Mouse (Mus musculus): ENCODE measurements around the gene Mipol1. TPM values are rescaled to one million over a fixed set of nuclear protein-coding genes. Genes with fewer than 3 reads are reported as not detected.

The Mipol1 gene
- polyA plus RNA-seq, 1 experiment from 2014 or later = 4.1 TPM

GRCm38 (mm10) chr12:57508938-57509337, 278.7 kb downstream of the Mipol1 start:
- WGBS = 43% methylated on average over 11 of the region's 11 CpGs
- Histone ChIP-seq H3K4me1 (replicated peaks) (no peaks in the 10 kb centered on the region), H3K9me3 (no peaks in the 10 kb centered on the region), H3K4me2 (no peak overlapping the region), H3K9ac (no peak overlapping the region), H3K27me3 (no peaks in the 10 kb centered on the region), H3K27ac (replicated peaks) (no peak overlapping the region), H3K4me3 (no peak overlapping the region), H3K36me3 (no peaks in the 10 kb centered on the region)
- ATAC-seq (ENCODE audit: low FRiP score, low read depth) = no peak

GRCm38 (mm10) chr12:57509726-57510125, 279.5 kb downstream of the Mipol1 start:
- 85% methylated on average over 4 of the region's 4 CpGs for WGBS
- Histone ChIP-seq H3K4me3 (no peak overlapping the region), H3K4me1 (replicated peaks) (no peaks in the 10 kb centered on the region), H3K9me3 (no peaks in the 10 kb centered on the region), H3K27ac (replicated peaks) (no peak overlapping the region), H3K27me3 (no peaks in the 10 kb centered on the region), H3K4me2 (no peak overlapping the region), H3K9ac (no peak overlapping the region), H3K36me3 (no peaks in the 10 kb centered on the region)
- no peak for ATAC-seq (ENCODE audit: low FRiP score, low read depth)

GRCm38 (mm10) chr12:57511127-57511526, 280.9 kb downstream of the Mipol1 start:
- Histone ChIP-seq H3K27me3 (no peaks in the 10 kb centered on the region), H3K9ac (no peak overlapping the region), H3K27ac (replicated peaks) (no peak overlapping the region), H3K4me1 (replicated peaks) (no peaks in the 10 kb centered on the region), H3K4me2 (no peak overlapping the region), H3K36me3 (no peaks in the 10 kb centered on the region), H3K4me3 (no peak overlapping the region), H3K9me3 (no peaks in the 10 kb centered on the region)
- no peak for ATAC-seq (ENCODE audit: low FRiP score, low read depth)
- WGBS = 88% methylated on average over 4 of the region's 4 CpGs

GRCm38 (mm10) chr12:57511560-57511959, 281.3 kb downstream of the Mipol1 start:
- H3K9ac ChIP-seq = no peak overlapping the region
- H3K36me3 ChIP-seq = no peaks in the 10 kb centered on the region
- H3K27me3 ChIP-seq = no peaks in the 10 kb centered on the region
- H3K4me2 ChIP-seq = no peak overlapping the region
- no peaks in the 10 kb centered on the region for H3K9me3 ChIP-seq
- WGBS = 90% methylated on average over 5 of the region's 5 CpGs
- no peaks in the 10 kb centered on the region for H3K4me1 ChIP-seq (replicated peaks)
- no peak for ATAC-seq (ENCODE audit: low FRiP score, low read depth)
- H3K4me3 ChIP-seq = no peak overlapping the region
- H3K27ac ChIP-seq (replicated peaks) = no peak overlapping the region

- 46% methylated on average over 1 of the region's 1 CpGs for WGBS
- H3K9me3 ChIP-seq = no peaks in the 10 kb centered on the region
- H3K36me3 ChIP-seq = no peaks in the 10 kb centered on the region
- H3K27ac ChIP-seq (replicated peaks) = no peak overlapping the region
- no peak for ATAC-seq (ENCODE audit: low FRiP score, low read depth)
- H3K27me3 ChIP-seq = no peaks in the 10 kb centered on the region
- H3K4me3 ChIP-seq = no peak overlapping the region
- no peaks in the 10 kb centered on the region for H3K4me1 ChIP-seq (replicated peaks)
- H3K9ac ChIP-seq = no peak overlapping the region
- H3K4me2 ChIP-seq = no peak overlapping the region
Measured at GRCm38 (mm10) chr12:57514552-57514951, 284.3 kb downstream of the Mipol1 start.

- ATAC-seq (ENCODE audit: low FRiP score, low read depth) = no peak
- no peaks in the 10 kb centered on the region for H3K36me3 ChIP-seq
- no peaks in the 10 kb centered on the region for H3K4me1 ChIP-seq (replicated peaks)
- H3K9ac ChIP-seq = no peak overlapping the region
- no peak overlapping the region for H3K4me2 ChIP-seq
- H3K27me3 ChIP-seq = no peaks in the 10 kb centered on the region
- H3K27ac ChIP-seq (replicated peaks) = no peak overlapping the region
- WGBS = 44% methylated on average over 12 of the region's 12 CpGs
- no peak overlapping the region for H3K4me3 ChIP-seq
- H3K9me3 ChIP-seq = no peaks in the 10 kb centered on the region
Measured at GRCm38 (mm10) chr12:57515702-57516377, 285.6 kb downstream of the Mipol1 start.

- no peak overlapping the region for H3K4me3 ChIP-seq
- peaks cover 3% of the 10 kb centered on the region; the same call in 1 of the 2 replicates for H3K4me1 ChIP-seq (replicated peaks)
- no peaks in the 10 kb centered on the region for H3K36me3 ChIP-seq
- peaks cover 36% of the 10 kb centered on the region for H3K27me3 ChIP-seq
- no peak overlapping the region for H3K27ac ChIP-seq (replicated peaks)
- no peak overlapping the region for H3K9ac ChIP-seq
- ATAC-seq (ENCODE audit: low FRiP score, low read depth) = no peak
- no peaks in the 10 kb centered on the region for H3K9me3 ChIP-seq
- 87% methylated on average over 4 of the region's 4 CpGs for WGBS
- no peak overlapping the region for H3K4me2 ChIP-seq
Measured at GRCm38 (mm10) chr12:57528335-57528734, 298.1 kb downstream of the Mipol1 start.

- no peaks in the 10 kb centered on the region for H3K9me3 ChIP-seq
- peaks cover 57% of the 10 kb centered on the region for H3K27me3 ChIP-seq
- ATAC-seq (ENCODE audit: low FRiP score, low read depth) = 0 out of 2 replicates have a peak, but pooled peaks have one; percentile 47
- no peak overlapping the region for H3K4me3 ChIP-seq
- no peaks in the 10 kb centered on the region for H3K36me3 ChIP-seq
- H3K27ac ChIP-seq (replicated peaks) = no peak overlapping the region
- H3K4me2 ChIP-seq = no peak overlapping the region
- H3K4me1 ChIP-seq (replicated peaks) = peaks cover 3% of the 10 kb centered on the region; the same call in 1 of the 2 replicates
- no peak overlapping the region for H3K9ac ChIP-seq
- 7% methylated on average over 9 of the region's 9 CpGs for WGBS
Measured at GRCm38 (mm10) chr12:57530474-57530873, 300.2 kb downstream of the Mipol1 start.

GRCm38 (mm10) chr12:57534517-57534878, 304.3 kb downstream of the Mipol1 start:
- peak; percentile 35; the same call in 1 of the 2 replicates for ATAC-seq (ENCODE audit: low FRiP score, low read depth)
- WGBS = 0% methylated on average over 5 of the region's 6 CpGs
- Histone ChIP-seq H3K4me1 (replicated peaks) (peaks cover 8% of the 10 kb centered on the region; the same call in 1 of the 2 replicates), H3K9ac (no peak overlapping the region), H3K27me3 (peaks cover 80% of the 10 kb centered on the region), H3K9me3 (no peaks in the 10 kb centered on the region), H3K36me3 (no peaks in the 10 kb centered on the region), H3K27ac (replicated peaks) (no peak overlapping the region), H3K4me3 (no peak overlapping the region), H3K4me2 (no peak overlapping the region)

- peaks cover 8% of the 10 kb centered on the region; the same call in 1 of the 2 replicates for H3K4me1 ChIP-seq (replicated peaks)
- peaks cover 82% of the 10 kb centered on the region for H3K27me3 ChIP-seq
- H3K36me3 ChIP-seq = no peaks in the 10 kb centered on the region
- no peak overlapping the region for H3K9ac ChIP-seq
- no peaks in the 10 kb centered on the region for H3K9me3 ChIP-seq
- no peak overlapping the region for H3K4me2 ChIP-seq
- no peak overlapping the region for H3K27ac ChIP-seq (replicated peaks)
- no peak overlapping the region for H3K4me3 ChIP-seq
- under 1% methylated on average over 38 of the region's 39 CpGs for WGBS
- peak; percentile 79 for ATAC-seq (ENCODE audit: low FRiP score, low read depth)
Measured at GRCm38 (mm10) chr12:57534879-57535611, 304.8 kb downstream of the Mipol1 start.

- no peaks in the 10 kb centered on the region for H3K9me3 ChIP-seq
- H3K27me3 ChIP-seq = peaks cover 87% of the 10 kb centered on the region
- 0 out of 2 replicates have a peak, but pooled peaks cover 5% of the 10 kb centered on the region for H3K4me1 ChIP-seq (replicated peaks)
- no peak overlapping the region for H3K9ac ChIP-seq
- no peak for ATAC-seq (ENCODE audit: low FRiP score, low read depth)
- 2% methylated on average over 25 of the region's 25 CpGs for WGBS
- H3K36me3 ChIP-seq = no peaks in the 10 kb centered on the region
- H3K4me3 ChIP-seq = no peak overlapping the region
- H3K27ac ChIP-seq (replicated peaks) = no peak overlapping the region
- H3K4me2 ChIP-seq = no peak overlapping the region
Measured at GRCm38 (mm10) chr12:57536056-57536908, 306.1 kb downstream of the Mipol1 start.
